Mouse (Mus musculus) cortical plate, adult 2 months (tissue): ENCODE measurements around the gene Dkk2.
"Not testable (repeated sequence)": the region's sequence is repeated elsewhere in the genome, so short reads cannot be mapped to it uniquely, and the experiment has no call there.

Experiments
- CTCF ChIP-seq: fragments of 200-500 bp; IDR thresholded peaks from 2 replicates; pipeline ENCODE4 v1.5.1; 2011; ENCODE audit warnings: mild to moderate bottlenecking, control low read depth, low read length; ENCODE audit not compliant: insufficient read depth; ENCODE audit errors: extremely low read depth
- POLR2A ChIP-seq: fragments of 200-500 bp; IDR thresholded peaks from 2 replicates; pipeline ENCODE4 v1.6.1; 2011; ENCODE audit warnings: mild to moderate bottlenecking, low read length, control low read depth; ENCODE audit not compliant: insufficient read depth; ENCODE audit errors: extremely low read depth

GRCm38 (mm10) chr3:132062816-132063215, 22.3 kb upstream of the Dkk2 start:
- TF ChIP-seq POLR2A, CTCF: not testable (repeated sequence)
